Mouse (Mus musculus) G1E-ER4 (cell line): ENCODE measurements around the gene Slf2. TPM values are rescaled to one million over a fixed set of nuclear protein-coding genes. Genes with fewer than 3 reads are reported as not detected.

Experiments used
- GATA1 ChIP-seq: IDR thresholded peaks from one replicate; pipeline ENCODE4 v1.8.0; 2012; ENCODE audit warnings: low read length, inconsistent platforms
- polyA plus RNA-seq: library from polyadenylated mRNA; stranded (reverse); fragments of >175 nt; gene quantifications from 2 replicates; pipeline ENCODE4 v1.2.3, GENCODE M21; 2012

Gene Slf2
- polyA plus RNA-seq, 1 experiment = 78.6 TPM

GRCm38 (mm10) chr19:44902324-44902723 lies 28.6 kb upstream of the Slf2 start:
- TF ChIP-seq GATA1 = no peak

GRCm38 (mm10) chr19:44903343-44904000 lies 27.5 kb upstream of the Slf2 start:
- TF ChIP-seq GATA1 = no peak

GRCm38 (mm10) chr19:44904141-44904720 lies 26.7 kb upstream of the Slf2 start:
- no peak for TF ChIP-seq GATA1

GRCm38 (mm10) chr19:44905316-44905715 lies 25.6 kb upstream of the Slf2 start:
- no peak for TF ChIP-seq GATA1

GRCm38 (mm10) chr19:44907851-44908690 lies 22.9 kb upstream of the Slf2 start:
- no peak for TF ChIP-seq GATA1

GRCm38 (mm10) chr19:44908836-44909460 lies 22.0 kb upstream of the Slf2 start:
- TF ChIP-seq GATA1 = no peak

- no peak for TF ChIP-seq GATA1
These were observed 16.3 kb upstream of the Slf2 start for GRCm38 (mm10) chr19:44914481-44915249.

- no peak for TF ChIP-seq GATA1
These were observed 12.8 kb upstream of the Slf2 start for GRCm38 (mm10) chr19:44918171-44918570.

GRCm38 (mm10) chr19:44921466-44922139 lies 9.3 kb upstream of the Slf2 start:
- TF ChIP-seq GATA1 = no peak

- no peak for TF ChIP-seq GATA1
These were observed 8.4 kb upstream of the Slf2 start for GRCm38 (mm10) chr19:44922521-44922920.

- TF ChIP-seq GATA1 = no peak
These were observed 6.3 kb upstream of the Slf2 start for GRCm38 (mm10) chr19:44924699-44925098.

- TF ChIP-seq GATA1 = no peak
These were observed 4.2 kb upstream of the Slf2 start for GRCm38 (mm10) chr19:44926781-44927180.

GRCm38 (mm10) chr19:44927250-44927649 lies 3.7 kb upstream of the Slf2 start:
- TF ChIP-seq GATA1 = no peak

- TF ChIP-seq GATA1 = no peak
These were observed 2.8 kb upstream of the Slf2 start for GRCm38 (mm10) chr19:44928185-44928584.

GRCm38 (mm10) chr19:44929251-44929650 lies 1.7 kb upstream of the Slf2 start:
- no peak for TF ChIP-seq GATA1
